Mouse (Mus musculus): Measurements from ENCODE around the gene Thop1. TPM values are rescaled to one million over a fixed set of nuclear protein-coding genes. Genes with fewer than 3 reads are reported as not detected.
"Not testable (repeated sequence)": the region's sequence is repeated elsewhere in the genome, so short reads cannot be mapped to it uniquely, and the experiment has no call there.

Thop1 gene
- total and polyA plus RNA-seq, 3 experiments, result 81.1 to 123 (median 94.5) TPM

DNA sequence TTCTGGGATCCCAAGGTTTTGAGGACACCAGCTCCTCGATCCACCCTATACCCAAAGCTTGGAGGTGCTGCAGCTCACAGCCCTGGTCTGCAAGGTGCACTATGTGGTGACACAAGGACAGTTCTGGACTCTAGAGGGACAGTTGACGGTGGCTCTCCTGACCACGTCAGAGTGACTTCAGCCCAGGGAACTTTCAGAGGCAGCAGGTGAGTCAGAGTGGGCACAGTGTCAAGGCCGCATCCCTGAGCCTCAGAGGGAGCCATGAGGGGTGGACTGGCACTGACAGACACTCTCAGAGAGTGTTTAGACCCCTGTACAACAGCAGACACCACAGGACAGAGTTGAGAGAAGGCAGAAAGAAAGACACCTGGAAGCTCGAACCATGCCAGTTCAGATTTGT lies 17.3 kb upstream of the Thop1 start (continued):
- no peak for TF ChIP-seq HCFC1 (IDR thresholded peaks at IDR 0.05; ENCODE audit: low read depth, low read length)

DNA sequence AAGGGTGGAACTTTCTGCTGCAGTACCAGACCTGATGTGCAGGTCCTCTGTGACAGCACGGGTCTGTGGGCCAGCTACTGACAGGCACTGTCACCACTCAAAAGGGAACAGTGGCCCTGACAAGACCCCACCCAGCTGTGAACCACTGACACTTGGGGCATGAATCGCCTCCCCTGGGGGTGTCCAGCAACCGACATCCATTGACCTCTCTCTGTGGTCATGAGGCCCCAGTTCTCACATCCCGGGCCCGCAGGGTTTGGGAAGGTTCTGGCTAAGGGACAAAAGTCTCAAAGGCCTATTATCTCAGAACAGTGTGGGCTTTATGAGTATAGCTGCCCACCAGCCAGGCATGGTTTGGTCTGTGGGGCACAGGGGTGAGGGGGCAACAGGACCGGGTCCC lies 14.7 kb upstream of the Thop1 start:
- in situ Hi-C loops (cut with MboI; ENCODE audit: low pct_ligation_motif_present, low pct_unique_long_range_greater_than_20kb, low sequenced_read_pairs), result no loop called here
- no peak for TF ChIP-seq MYC (IDR thresholded peaks at IDR 0.05; ENCODE audit: low read depth, low read length)
- no peak for TF ChIP-seq UBTF (IDR thresholded peaks at IDR 0.05; ENCODE audit: low read depth, low read length)
- TF ChIP-seq KAT2A (IDR thresholded peaks at IDR 0.05; ENCODE audit: insufficient replicate concordance, low read length), result no peak
- TF ChIP-seq TBP (conservative IDR thresholded peaks at IDR 0.05; ENCODE audit: low read depth, low read length), result no peak
- TF ChIP-seq PAX5 (IDR thresholded peaks at IDR 0.05; ENCODE audit: low read length), result no peak
- no peak for TF ChIP-seq POLR2A (IDR thresholded peaks at IDR 0.05; ENCODE audit: low read depth, low read length)
- no peak for TF ChIP-seq POLR2AphosphoS2 (IDR thresholded peaks at IDR 0.05; ENCODE audit: low read depth, low read length)
- TF ChIP-seq MEF2A (IDR thresholded peaks at IDR 0.05; ENCODE audit: borderline replicate concordance, low read depth, low read length), result no peak
- no peak for TF ChIP-seq ETS1 (conservative IDR thresholded peaks at IDR 0.05; ENCODE audit: low read depth, low read length)
- no peak for TF ChIP-seq IRF4 (IDR thresholded peaks at IDR 0.05; ENCODE audit: low read depth, low read length)
- TF ChIP-seq NELFE (IDR thresholded peaks at IDR 0.05; ENCODE audit: low read depth, low read length), result no peak
- TF ChIP-seq TCF12 (IDR thresholded peaks at IDR 0.05; ENCODE audit: low read depth, low read length), result no peak
- TF ChIP-seq ZC3H11A (IDR thresholded peaks at IDR 0.05; ENCODE audit: low read depth, low read length), result no peak
- no peak for TF ChIP-seq ELF1 (IDR thresholded peaks at IDR 0.05; ENCODE audit: low read depth, low read length)
- no peak for TF ChIP-seq HCFC1 (IDR thresholded peaks at IDR 0.05; ENCODE audit: low read depth, low read length)
- no peak for TF ChIP-seq RCOR1 (conservative IDR thresholded peaks at IDR 0.05; ENCODE audit: low read depth, low read length)
- no peak for TF ChIP-seq EP300 (IDR thresholded peaks at IDR 0.05; ENCODE audit: low read length)
- TF ChIP-seq BHLHE40 (IDR thresholded peaks at IDR 0.05; ENCODE audit: low read depth, low read length), result no peak
- TF ChIP-seq E2F4 (IDR thresholded peaks at IDR 0.05; ENCODE audit: insufficient replicate concordance, low read depth, low read length), result no peak
- TF ChIP-seq SMC3 (IDR thresholded peaks at IDR 0.05; ENCODE audit: low read depth, low read length), result no peak
- H3K4me3 ChIP-seq (replicated peaks in 1 of 3; ENCODE audit: low read depth in 2 of 3, low read length in 2 of 3, poor library complexity in 1 of 3), result no peak overlapping the region
- peaks cover 36 to 85% of the 10 kb centered on the region in 2 experiments for H3K36me3 ChIP-seq (replicated peaks in 1 of 2; ENCODE audit: control insufficient read depth in 1 of 2, insufficient read depth in 1 of 2, low read length in 1 of 2)
- dilution Hi-C loops (cut with MboI; ENCODE audit: extremely low pct_ligation_motif_present, extremely low pct_unique_long_range_greater_than_20kb, low sequenced_read_pairs), result no loop called here
- peaks cover 56% of the 10 kb centered on the region for H3K79me2 ChIP-seq (replicated peaks; ENCODE audit: control insufficient read depth, extremely low read depth, insufficient read depth, poor library complexity, severe bottlenecking)
- H3K4me2 ChIP-seq (ENCODE audit: insufficient read depth, low read depth, poor library complexity, severe bottlenecking), result no peak overlapping the region
- no peaks in the 10 kb centered on the region for H3K27me3 ChIP-seq (replicated peaks)
- no peak overlapping the region for H3K27ac ChIP-seq (ENCODE audit: insufficient read depth, low read depth)
- H3K4me1 ChIP-seq (ENCODE audit: control insufficient read depth in 1 of 2, insufficient read depth in 2 of 2), result peaks cover 8 to 33% of the 10 kb centered on the region in 2 experiments
- H3K9ac ChIP-seq (ENCODE audit: insufficient read depth, low read depth), result no peak overlapping the region
- no peaks in the 10 kb centered on the region for H3K9me3 ChIP-seq (replicated peaks; ENCODE audit: low read length)
- DNase-seq (ENCODE audit: extremely low read depth), result no peak

DNA sequence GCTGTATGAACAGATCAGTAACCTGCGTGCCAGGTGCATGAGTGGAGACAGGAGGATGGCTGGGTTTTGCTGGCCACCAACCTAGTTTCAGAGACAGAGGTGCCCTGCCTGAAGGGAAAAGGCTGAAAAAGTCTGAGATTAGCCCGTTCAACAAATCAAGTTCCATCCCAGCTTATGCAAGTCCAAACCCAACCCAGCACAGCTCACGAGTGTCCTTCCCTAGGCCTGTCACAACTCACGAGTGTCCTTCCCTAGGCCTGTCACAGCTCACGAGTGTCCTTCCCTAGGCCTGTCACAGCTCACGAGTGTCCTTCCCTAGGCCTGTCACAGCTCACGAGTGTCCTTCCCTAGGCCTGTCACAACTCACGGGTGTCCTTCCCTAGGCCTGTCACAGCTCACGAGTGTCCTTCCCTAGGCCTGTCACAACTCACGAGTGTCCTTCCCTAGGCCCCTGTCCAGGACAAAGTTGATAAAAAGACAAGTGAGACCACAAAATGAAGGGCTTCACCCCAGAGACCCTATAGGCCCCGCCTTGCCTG lies 14.0 kb upstream of the Thop1 start:
- in situ Hi-C loops (cut with MboI; ENCODE audit: low pct_ligation_motif_present, low pct_unique_long_range_greater_than_20kb, low sequenced_read_pairs); H3K27me3 ChIP-seq (replicated peaks); H3K4me2 ChIP-seq (ENCODE audit: insufficient read depth, low read depth, poor library complexity, severe bottlenecking); H3K27ac ChIP-seq (ENCODE audit: insufficient read depth, low read depth); H3K9ac ChIP-seq (ENCODE audit: insufficient read depth, low read depth); dilution Hi-C loops (cut with MboI; ENCODE audit: extremely low pct_ligation_motif_present, extremely low pct_unique_long_range_greater_than_20kb, low sequenced_read_pairs); H3K4me3 ChIP-seq (replicated peaks in 1 of 3; ENCODE audit: low read depth in 2 of 3, low read length in 2 of 3, poor library complexity in 1 of 3); DNase-seq (ENCODE audit: extremely low read depth); H3K9me3 ChIP-seq (replicated peaks; ENCODE audit: low read length): not testable (repeated sequence)
- Histone ChIP-seq H3K36me3 (replicated peaks in 1 of 2; ENCODE audit: control insufficient read depth in 1 of 2, insufficient read depth in 1 of 2, low read length in 1 of 2) (peaks cover 31 to 78% of the 10 kb centered on the region in 2 experiments), H3K79me2 (replicated peaks; ENCODE audit: control insufficient read depth, extremely low read depth, insufficient read depth, poor library complexity, severe bottlenecking) (peaks cover 56% of the 10 kb centered on the region), H3K4me1 (ENCODE audit: control insufficient read depth in 1 of 2, insufficient read depth in 2 of 2) (peaks cover 8 to 33% of the 10 kb centered on the region in 2 experiments)

Measured in CH12.LX (cell line).